Mouse (Mus musculus) heart, embryonic 15.5 days (tissue): Measurements from ENCODE around the gene Ndufb10. TPM values are rescaled to one million over a fixed set of nuclear protein-coding genes. Genes with fewer than 3 reads are reported as not detected.

Experiments used
- ATAC-seq: fragments of 200-750 bp; cut with Nextera tagmentation; replicated peaks from 2 replicates; pipeline ENCODE4 v1.8.0; 2017; ENCODE audit warnings: low read depth, moderate TSS enrichment; ENCODE audit not compliant: insufficient number of reproducible peaks, insufficient read depth, low FRiP score
- H3K27ac ChIP-seq: fragments of 300-500 bp; sonication (generic); 2 replicates; pipeline ENCODE4 v1.5.1; 2015; ENCODE audit warnings: mild to moderate bottlenecking, inconsistent platforms
- H3K27me3 ChIP-seq: fragments of 300-500 bp; sonication (generic); 2 replicates; pipeline ENCODE4 v1.6.1; 2015; ENCODE audit warnings: inconsistent platforms
- H3K36me3 ChIP-seq: fragments of 300-500 bp; sonication (generic); 2 replicates; pipeline ENCODE4 v1.6.1; 2015; ENCODE audit warnings: mild to moderate bottlenecking, inconsistent platforms
- H3K4me1 ChIP-seq: fragments of 300-500 bp; sonication (generic); replicated peaks from 2 replicates; pipeline ENCODE4 v1.6.1; 2015; ENCODE audit warnings: inconsistent platforms
- H3K4me2 ChIP-seq: fragments of 300-500 bp; sonication (generic); 2 replicates; pipeline ENCODE4 v1.6.1; 2015; ENCODE audit warnings: inconsistent platforms, mild to moderate bottlenecking, moderate library complexity
- H3K4me3 ChIP-seq: fragments of 300-500 bp; sonication (generic); 2 replicates; pipeline ENCODE4 v1.5.1; 2015; ENCODE audit warnings: mild to moderate bottlenecking, inconsistent platforms
- H3K9ac ChIP-seq: fragments of 300-500 bp; sonication (generic); 2 replicates; pipeline ENCODE4 v1.6.1; 2015; ENCODE audit warnings: mild to moderate bottlenecking, inconsistent platforms
- H3K9me3 ChIP-seq: fragments of 300-500 bp; sonication (generic); replicated peaks from 2 replicates; pipeline ENCODE4 v1.6.1; 2016; ENCODE audit warnings: inconsistent platforms
- WGBS: fragments of 180-500 bp; shearing (Covaris S2); methylation state at CpG from one replicate; pipeline ENCODE4 v1.1.7; 2015; ENCODE audit warnings: mixed read lengths; 5-methylcytosine and 5-hydroxymethylcytosine counted together
- polyA plus RNA-seq: library from polyadenylated mRNA; unstranded; fragments of >200 nt; fragmentation: Nextera tagmentation; extraction: Ambion mirVana; gene quantifications from 2 replicates; pipeline ENCODE4 v1.2.1, GENCODE M21; 2015

The Ndufb10 gene
- polyA plus RNA-seq, 1 experiment from 2014 or later = 528 TPM

DNA sequence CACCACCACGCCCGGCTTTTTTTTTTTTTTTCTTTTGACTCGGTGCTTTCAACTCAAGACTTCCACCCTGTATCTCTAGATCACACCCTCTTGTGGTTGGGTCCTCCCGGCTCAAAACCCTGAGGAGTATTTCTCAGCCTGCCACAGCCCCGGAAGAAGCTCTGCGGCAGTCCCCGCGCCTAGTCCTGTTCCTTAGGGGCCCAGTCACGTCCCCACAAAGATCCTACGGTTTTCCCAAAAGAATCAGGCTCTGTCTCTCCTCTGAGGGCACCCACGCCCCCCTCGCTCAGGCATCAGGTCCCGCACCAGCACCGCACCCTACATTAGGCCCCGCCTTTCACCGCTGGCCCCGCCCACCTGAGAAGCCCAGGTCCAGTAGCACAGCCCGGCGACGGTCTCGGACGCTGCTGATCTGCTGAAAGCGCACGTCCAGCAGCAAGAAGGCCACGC lies 37.1 kb downstream of the Ndufb10 start:
- Histone ChIP-seq H3K9ac (peak overlapping the region; percentile 12; the same call in 1 of the 2 replicates), H3K36me3 (peaks cover 4% of the 10 kb centered on the region; the same call in 1 of the 2 replicates), H3K9me3 (no peaks in the 10 kb centered on the region), H3K27me3 (peaks cover 50% of the 10 kb centered on the region), H3K4me3 (peak overlapping the region; percentile 41), H3K27ac (no peak overlapping the region), H3K4me1 (peaks cover 20% of the 10 kb centered on the region), H3K4me2 (peak overlapping the region; percentile 65)
- ATAC-seq = peak; percentile 56
- WGBS = 3% methylated on average over 25 of the region's 25 CpGs

DNA sequence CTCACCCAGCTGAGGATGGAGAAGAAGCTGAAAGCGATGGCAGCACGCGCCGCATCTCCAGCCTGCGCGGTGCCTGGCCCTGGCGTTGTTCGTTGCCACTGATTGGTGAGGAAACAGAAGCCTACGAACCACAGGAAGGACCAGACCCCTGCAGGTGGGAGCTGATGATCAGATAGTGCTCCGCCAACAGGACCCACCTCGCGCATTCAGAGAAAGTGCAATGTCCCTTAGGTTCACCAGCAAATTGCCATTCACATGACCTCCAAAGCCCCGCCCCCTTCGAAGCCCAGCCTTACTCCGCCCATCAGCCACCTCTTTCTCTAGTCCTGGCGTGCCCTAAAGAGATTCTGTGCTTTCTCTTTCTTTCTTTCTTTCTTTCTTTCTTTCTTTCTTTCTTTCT lies 37.8 kb downstream of the Ndufb10 start:
- H3K27ac ChIP-seq = no peak overlapping the region
- H3K27me3 ChIP-seq = peaks cover 50% of the 10 kb centered on the region
- no peaks in the 10 kb centered on the region for H3K9me3 ChIP-seq
- peak overlapping the region; percentile 33 for H3K4me2 ChIP-seq
- 28% methylated on average over 16 of the region's 16 CpGs for WGBS
- H3K36me3 ChIP-seq = peaks cover 10% of the 10 kb centered on the region
- ATAC-seq = no peak
- peak overlapping the region; percentile 18 for H3K4me3 ChIP-seq
- H3K4me1 ChIP-seq = peaks cover 20% of the 10 kb centered on the region
- H3K9ac ChIP-seq = no peak overlapping the region

DNA sequence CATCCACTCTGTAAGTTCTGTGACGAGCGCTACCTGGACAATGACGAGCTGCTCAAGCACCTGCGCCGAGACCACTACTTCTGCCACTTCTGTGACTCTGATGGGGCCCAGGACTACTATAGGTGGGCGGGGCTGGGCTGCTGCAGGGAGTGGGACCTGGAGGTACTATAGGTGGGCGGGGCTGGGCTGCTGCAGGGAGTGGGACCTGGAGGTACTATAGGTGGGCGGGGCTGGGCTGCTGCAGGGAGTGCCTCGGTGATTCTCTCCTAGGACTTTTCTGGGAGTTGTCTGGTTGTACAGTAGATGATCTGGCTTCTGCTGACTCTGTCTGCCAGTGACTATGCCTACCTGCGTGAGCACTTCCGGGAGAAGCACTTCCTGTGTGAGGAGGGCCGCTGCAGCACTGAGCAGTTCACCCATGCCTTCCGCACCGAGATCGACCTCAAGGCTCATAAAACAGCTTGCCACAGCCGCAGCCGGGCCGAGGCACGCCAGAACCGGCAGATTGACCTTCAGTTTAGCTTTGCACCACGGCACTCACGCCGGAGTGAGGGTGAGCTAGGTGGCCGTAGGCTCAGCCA lies 46.7 kb downstream of the Ndufb10 start:
- H3K9me3 ChIP-seq = no peaks in the 10 kb centered on the region
- no peak overlapping the region for H3K9ac ChIP-seq
- H3K4me2 ChIP-seq = no peak overlapping the region
- H3K4me3 ChIP-seq = no peak overlapping the region
- 90% methylated on average over 24 of the region's 24 CpGs for WGBS
- H3K4me1 ChIP-seq = peaks cover 12% of the 10 kb centered on the region
- H3K36me3 ChIP-seq = peaks cover 59% of the 10 kb centered on the region
- no peaks in the 10 kb centered on the region for H3K27me3 ChIP-seq
- ATAC-seq = no peak
- H3K27ac ChIP-seq = no peak overlapping the region

DNA sequence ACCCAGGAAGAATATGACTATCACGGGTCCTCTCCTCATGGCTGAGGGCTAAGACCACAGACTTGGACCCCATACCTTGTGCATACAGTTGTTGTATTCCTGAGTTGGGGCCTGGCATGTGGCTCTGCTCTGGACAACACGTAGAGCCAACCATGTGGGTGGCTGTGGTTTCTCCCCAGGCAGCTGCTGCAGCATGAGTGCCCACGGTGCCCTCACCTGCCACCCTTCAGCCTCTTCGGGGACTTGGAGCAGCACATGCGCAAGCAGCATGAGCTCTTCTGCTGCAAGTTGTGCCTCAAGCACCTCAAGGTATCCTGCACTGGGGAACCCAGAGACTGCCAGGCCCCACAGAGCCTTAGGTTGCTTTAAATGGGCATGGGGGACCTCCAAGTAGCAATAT lies 47.4 kb downstream of the Ndufb10 start:
- Histone ChIP-seq H3K9me3 (no peaks in the 10 kb centered on the region), H3K9ac (no peak overlapping the region), H3K4me2 (no peak overlapping the region), H3K27ac (no peak overlapping the region), H3K4me1 (peaks cover 18% of the 10 kb centered on the region), H3K27me3 (no peaks in the 10 kb centered on the region), H3K4me3 (no peak overlapping the region), H3K36me3 (peaks cover 52% of the 10 kb centered on the region)
- WGBS = 91% methylated on average over 5 of the region's 5 CpGs
- ATAC-seq = no peak

DNA sequence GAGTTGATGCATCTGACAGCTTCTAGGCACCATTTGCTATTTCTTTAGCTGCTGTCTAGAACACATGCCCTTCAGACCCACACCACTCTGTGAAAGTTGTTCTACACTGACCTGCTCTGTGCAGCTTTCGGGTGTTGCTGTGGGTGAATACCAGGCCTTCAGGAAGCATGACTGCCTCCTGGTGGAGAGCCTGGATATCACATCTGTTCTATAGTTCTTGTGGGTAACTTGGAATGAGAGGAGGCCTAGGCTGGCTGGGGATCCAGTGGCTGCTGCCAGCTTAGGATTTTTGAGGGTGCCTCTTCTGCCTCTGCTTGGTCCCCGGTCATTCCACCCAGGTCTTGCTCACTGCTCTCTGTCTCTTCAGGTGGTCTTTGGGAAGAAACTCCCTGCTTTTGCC lies 48.1 kb downstream of the Ndufb10 start:
- H3K27ac ChIP-seq = no peak overlapping the region
- H3K27me3 ChIP-seq = no peaks in the 10 kb centered on the region
- H3K4me1 ChIP-seq = peaks cover 24% of the 10 kb centered on the region
- 57% methylated on average over 2 of the region's 2 CpGs for WGBS
- no peak overlapping the region for H3K4me3 ChIP-seq
- H3K9me3 ChIP-seq = no peaks in the 10 kb centered on the region
- H3K4me2 ChIP-seq = no peak overlapping the region
- peaks cover 46% of the 10 kb centered on the region for H3K36me3 ChIP-seq
- H3K9ac ChIP-seq = no peak overlapping the region
- ATAC-seq = no peak

DNA sequence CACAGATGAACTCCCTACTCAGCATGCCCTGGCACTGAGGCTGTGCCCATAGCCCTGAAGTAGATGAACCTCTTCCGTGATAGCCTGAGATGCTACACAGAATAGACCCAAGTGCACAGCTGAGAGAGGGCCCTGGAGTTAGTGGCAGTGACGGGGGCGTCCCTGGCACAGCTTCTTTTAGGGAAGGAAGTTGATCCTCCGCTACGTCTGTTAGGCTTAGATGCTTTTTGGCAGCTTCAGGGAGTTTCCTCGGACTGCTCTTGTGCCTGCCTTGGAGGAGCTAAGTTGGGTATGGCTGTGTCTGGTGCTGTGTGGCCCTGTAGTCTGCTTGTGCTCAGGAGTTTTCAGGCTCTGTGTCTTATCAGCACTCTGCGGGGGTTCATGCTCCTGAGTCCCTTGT lies 50.0 kb downstream of the Ndufb10 start:
- no peak for ATAC-seq
- Histone ChIP-seq H3K9ac (0 out of 2 replicates have a peak overlapping the region, but pooled peaks have one; percentile 4), H3K4me3 (no peak overlapping the region), H3K4me1 (peaks cover 35% of the 10 kb centered on the region), H3K27ac (no peak overlapping the region), H3K9me3 (no peaks in the 10 kb centered on the region), H3K36me3 (peaks cover 28% of the 10 kb centered on the region), H3K4me2 (no peak overlapping the region), H3K27me3 (no peaks in the 10 kb centered on the region)
- WGBS = 53% methylated on average over 7 of the region's 7 CpGs

DNA sequence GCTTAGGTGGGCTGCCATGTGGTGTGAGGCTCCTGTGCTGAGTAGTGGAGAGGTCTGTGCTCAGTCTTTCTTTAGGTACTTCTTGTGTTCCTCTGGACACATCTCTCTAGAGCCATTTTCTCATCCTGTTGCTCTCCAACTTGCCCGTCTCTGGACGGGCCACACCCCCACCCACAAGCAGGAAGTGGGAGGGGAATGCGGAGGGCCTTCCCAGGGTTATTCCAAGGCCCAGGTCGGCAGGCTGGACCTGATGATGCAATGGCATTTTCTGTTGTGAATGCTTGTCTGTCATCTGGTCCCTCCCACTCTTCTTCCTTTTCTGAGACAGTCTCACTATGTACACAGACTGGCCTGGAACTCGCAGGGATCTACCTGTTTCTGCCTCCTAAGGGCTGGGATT lies 52.1 kb downstream of the Ndufb10 start:
- peaks cover 42% of the 10 kb centered on the region for H3K4me1 ChIP-seq
- H3K36me3 ChIP-seq = peaks cover 6% of the 10 kb centered on the region
- ATAC-seq = no peak
- H3K9me3 ChIP-seq = no peaks in the 10 kb centered on the region
- H3K4me3 ChIP-seq = no peak overlapping the region
- H3K4me2 ChIP-seq = peak overlapping the region; percentile 14
- H3K27me3 ChIP-seq = no peaks in the 10 kb centered on the region
- 0 out of 2 replicates have a peak overlapping the region, but pooled peaks have one; percentile 2 for H3K27ac ChIP-seq
- WGBS = 31% methylated on average over 5 of the region's 5 CpGs
- no peak overlapping the region for H3K9ac ChIP-seq

Other genes starting within 250 kb of the Ndufb10 start
- 15.2 and 18.8 TPM in 2 replicates for gene Mlst8, start 245.4 kb downstream of the Ndufb10 start, polyA plus RNA-seq
- 0.39 and 0.94 TPM in 2 replicates for gene Caskin1, start 235.9 kb downstream of the Ndufb10 start, polyA plus RNA-seq
- 59.2 and 84.9 TPM in 2 replicates for gene Traf7, start 196.5 kb downstream of the Ndufb10 start, polyA plus RNA-seq
- 0.97 and 1.2 TPM in 2 replicates for gene Rab26, start 190.3 kb downstream of the Ndufb10 start, polyA plus RNA-seq
- 12.4 and 21.1 TPM in 2 replicates for gene Pkd1, start 174.6 kb downstream of the Ndufb10 start, polyA plus RNA-seq
- gene Tsc2, start 91.8 kb downstream of the Ndufb10 start, polyA plus RNA-seq = 39.0 and 56.0 TPM in 2 replicates
- gene Nthl1, start 91.8 kb downstream of the Ndufb10 start, polyA plus RNA-seq = 7.7 and 10.9 TPM in 2 replicates
- 55.5 and 61.4 TPM in 2 replicates for gene Slc9a3r2, start 74.2 kb downstream of the Ndufb10 start, polyA plus RNA-seq
- gene Npw, start 66.0 kb downstream of the Ndufb10 start, polyA plus RNA-seq = 0.26 TPM in 1 of 2 replicates, not detected in the other
- 12.5 and 18.1 TPM in 2 replicates for gene Zfp598, start 54.8 kb downstream of the Ndufb10 start, polyA plus RNA-seq
- gene Syngr3, start 34.5 kb downstream of the Ndufb10 start, polyA plus RNA-seq = 0.44 and 3.0 TPM in 2 replicates
- 26.3 and 26.8 TPM in 2 replicates for gene Gfer, start 28.3 kb downstream of the Ndufb10 start, polyA plus RNA-seq
- gene Noxo1, start 28.2 kb downstream of the Ndufb10 start, polyA plus RNA-seq = 0.94 and 1.3 TPM in 2 replicates
- gene Tbl3, start 16.8 kb downstream of the Ndufb10 start, polyA plus RNA-seq = 34.4 and 50.9 TPM in 2 replicates
- 0.13 TPM in 1 of 2 replicates, not detected in the other for gene Rnf151, start 6.4 kb downstream of the Ndufb10 start, polyA plus RNA-seq
- gene Rps2, start 6.4 kb downstream of the Ndufb10 start, polyA plus RNA-seq = 770 and 917 TPM in 2 replicates
- gene Rpl3l, start 3.3 kb upstream of the Ndufb10 start, polyA plus RNA-seq = 1.4 and 1.6 TPM in 2 replicates
- gene Msrb1, start 12.2 kb upstream of the Ndufb10 start, polyA plus RNA-seq = 21.4 and 25.6 TPM in 2 replicates
- gene Hs3st6, start 28.5 kb upstream of the Ndufb10 start, polyA plus RNA-seq = 0.33 and 0.37 TPM in 2 replicates
- not detected in 2 replicates for gene Meiob, start 79.8 kb upstream of the Ndufb10 start, polyA plus RNA-seq
- 56.7 TPM in 2 replicates for gene Hagh, start 115.7 kb upstream of the Ndufb10 start, polyA plus RNA-seq
- gene Fahd1, start 125.9 kb upstream of the Ndufb10 start, polyA plus RNA-seq = 39.8 and 49.1 TPM in 2 replicates
- 0.19 and 0.23 TPM in 2 replicates for gene Igfals, start 141.5 kb upstream of the Ndufb10 start, polyA plus RNA-seq
- 28.6 and 42.8 TPM in 2 replicates for gene Nubp2, start 161.9 kb upstream of the Ndufb10 start, polyA plus RNA-seq
- gene Spsb3, start 162.2 kb upstream of the Ndufb10 start, polyA plus RNA-seq = 22.7 and 30.6 TPM in 2 replicates
- 16.6 and 21.3 TPM in 2 replicates for gene Eme2, start 170.6 kb upstream of the Ndufb10 start, polyA plus RNA-seq
- 74.7 and 78.0 TPM in 2 replicates for gene Mrps34, start 170.6 kb upstream of the Ndufb10 start, polyA plus RNA-seq
- gene Nme3, start 172.0 kb upstream of the Ndufb10 start, polyA plus RNA-seq = 32.2 and 36.5 TPM in 2 replicates
- 23.2 and 28.2 TPM in 2 replicates for gene Mapk8ip3, start 212.5 kb upstream of the Ndufb10 start, polyA plus RNA-seq
- gene Jpt2, start 236.2 kb upstream of the Ndufb10 start, polyA plus RNA-seq = 73.4 and 100 TPM in 2 replicates